Mouse (Mus musculus) CH12.LX (cell line): Measurements from ENCODE around the gene Pias1. TPM values are rescaled to one million over a fixed set of nuclear protein-coding genes. Genes with fewer than 3 reads are reported as not detected.

Experiments
- DNase-seq: peaks from one replicate; pipeline ENCODE4 v3.0.0-alpha.2; 2013; ENCODE audit errors: extremely low read depth
- H3K27ac ChIP-seq: 2 replicates; pipeline ENCODE4 v1.5.1; 2012; ENCODE audit warnings: low read depth, mild to moderate bottlenecking, control low read depth, moderate library complexity; ENCODE audit not compliant: insufficient read depth
- H3K27me3 ChIP-seq: replicated peaks from 2 replicates; pipeline ENCODE3; 2012; ENCODE audit warnings: inconsistent platforms
- H3K36me3 ChIP-seq, 2 experiments: replicated peaks in 1 of 2; 2 replicates each; pipeline versions ENCODE3 to v1.6.1; 2012; ENCODE audit warnings: inconsistent platforms in 1 of 2, low read length in 1 of 2, mild to moderate bottlenecking in 1 of 2, mixed read lengths in 1 of 2, moderate library complexity in 1 of 2; ENCODE audit not compliant: control insufficient read depth in 1 of 2, insufficient read depth in 1 of 2
- H3K4me1 ChIP-seq, 2 experiments: 2 replicates each; pipeline ENCODE4 v1.6.1; 2012; ENCODE audit warnings: inconsistent platforms in 1 of 2, moderate library complexity in 1 of 2; ENCODE audit not compliant: insufficient read depth in 2 of 2, control insufficient read depth in 1 of 2
- H3K4me2 ChIP-seq: 2 replicates; pipeline ENCODE4 v1.6.1; 2012; ENCODE audit warnings: low read depth, mild to moderate bottlenecking, control low read depth; ENCODE audit not compliant: poor library complexity, insufficient read depth, severe bottlenecking
- H3K4me3 ChIP-seq, 3 experiments: fragments of 150-350 bp in 1 of 3; sonication (generic) in 1 of 3; replicated peaks in 1 of 3; 2 replicates each; pipeline versions ENCODE3 to v1.5.1; 2011 to 2012; ENCODE audit warnings: low read depth in 2 of 3, low read length in 2 of 3, mild to moderate bottlenecking in 2 of 3, moderate library complexity in 2 of 3, control low read depth in 1 of 3, improper control_type of control experiment in 1 of 3, inconsistent platforms in 1 of 3, mixed read lengths in 1 of 3; ENCODE audit not compliant: poor library complexity in 1 of 3
- H3K79me2 ChIP-seq: replicated peaks from 2 replicates; pipeline ENCODE4 v1.6.1; 2012; ENCODE audit warnings: mild to moderate bottlenecking, moderate library complexity; ENCODE audit not compliant: control insufficient read depth, poor library complexity, insufficient read depth, severe bottlenecking; ENCODE audit errors: extremely low read depth
- H3K9ac ChIP-seq: 2 replicates; pipeline ENCODE4 v1.6.1; 2012; ENCODE audit warnings: low read depth, mild to moderate bottlenecking, control low read depth, moderate library complexity; ENCODE audit not compliant: insufficient read depth
- H3K9me3 ChIP-seq: replicated peaks from 2 replicates; pipeline ENCODE3; 2012; ENCODE audit warnings: low read length, inconsistent platforms, mixed read lengths
- CHD1 ChIP-seq: IDR thresholded peaks from 2 replicates; pipeline ENCODE4 v1.6.1; 2012; ENCODE audit warnings: low read depth, low read length, improper control_type of control experiment, inconsistent platforms
- CHD2 ChIP-seq: IDR thresholded peaks from 2 replicates; pipeline ENCODE4 v1.6.1; 2011; ENCODE audit warnings: low read length, improper control_type of control experiment
- EP300 ChIP-seq: IDR thresholded peaks from 2 replicates; pipeline ENCODE4 v1.6.1; 2011; ENCODE audit warnings: low read length, improper control_type of control experiment
- ETS1 ChIP-seq: conservative IDR thresholded peaks from 2 replicates; pipeline ENCODE4 v1.6.1; 2012; ENCODE audit warnings: low read depth, mild to moderate bottlenecking, inconsistent platforms, low read length, improper control_type of control experiment, moderate library complexity
- HCFC1 ChIP-seq: IDR thresholded peaks from 2 replicates; pipeline ENCODE4 v1.6.1; 2012; ENCODE audit warnings: low read depth, mild to moderate bottlenecking, inconsistent platforms, low read length, improper control_type of control experiment
- JUN ChIP-seq: IDR thresholded peaks from 2 replicates; pipeline ENCODE4 v1.6.1; 2011; ENCODE audit warnings: low read depth, mild to moderate bottlenecking, low read length, improper control_type of control experiment, moderate library complexity; ENCODE audit not compliant: insufficient read depth
- MAX ChIP-seq: IDR thresholded peaks from 2 replicates; pipeline ENCODE4 v1.6.1; 2011; ENCODE audit warnings: low read length, improper control_type of control experiment
- MXI1 ChIP-seq: IDR thresholded peaks from 2 replicates; pipeline ENCODE4 v1.6.1; 2011; ENCODE audit warnings: mild to moderate bottlenecking, low read depth, low read length, improper control_type of control experiment
- MYC ChIP-seq: IDR thresholded peaks from 2 replicates; pipeline ENCODE4 v1.6.1; 2011; ENCODE audit warnings: low read depth, mild to moderate bottlenecking, improper control_type of control experiment, low read length
- NELFE ChIP-seq: IDR thresholded peaks from 2 replicates; pipeline ENCODE4 v1.6.1; 2011; ENCODE audit warnings: low read depth, low read length, improper control_type of control experiment
- PAX5 ChIP-seq: IDR thresholded peaks from 2 replicates; pipeline ENCODE4 v1.6.1; 2012; ENCODE audit warnings: low read length, inconsistent platforms, mixed read lengths
- SMC3 ChIP-seq: IDR thresholded peaks from 2 replicates; pipeline ENCODE4 v1.6.1; 2011; ENCODE audit warnings: low read depth, low read length, improper control_type of control experiment
- UBTF ChIP-seq: IDR thresholded peaks from 2 replicates; pipeline ENCODE4 v1.6.1; 2012; ENCODE audit warnings: low read depth, mild to moderate bottlenecking, inconsistent platforms, low read length, improper control_type of control experiment, moderate library complexity
- ZC3H11A ChIP-seq: IDR thresholded peaks from 2 replicates; pipeline ENCODE4 v1.6.1; 2012; ENCODE audit warnings: low read depth, mild to moderate bottlenecking, inconsistent platforms, low read length, improper control_type of control experiment
- ZKSCAN1 ChIP-seq: IDR thresholded peaks from 2 replicates; pipeline ENCODE4 v1.6.1; 2012; ENCODE audit warnings: low read depth, inconsistent platforms, low read length, improper control_type of control experiment, borderline replicate concordance
- ZMIZ1 ChIP-seq: IDR thresholded peaks from 2 replicates; pipeline ENCODE4 v1.6.1; 2012; ENCODE audit warnings: low read depth, mild to moderate bottlenecking, inconsistent platforms, low read length, improper control_type of control experiment
- ZNF384 ChIP-seq: IDR thresholded peaks from 2 replicates; pipeline ENCODE4 v1.6.1; 2012; ENCODE audit warnings: low read depth, low read length, improper control_type of control experiment, inconsistent platforms
- dilution Hi-C: fragments of 300-500 bp; cut with MboI; formaldehyde crosslinking; loops from 2 replicates; pipeline ENCODE4 v1.14.3; 2020; ENCODE audit warnings: low sequenced_read_pairs; ENCODE audit not compliant: extremely low pct_unique_long_range_greater_than_20kb, extremely low pct_ligation_motif_present
- in situ Hi-C: fragments of 300-500 bp; cut with MboI; formaldehyde crosslinking; loops from 3 replicates; pipeline ENCODE4 v1.14.3; 2019; ENCODE audit warnings: low sequenced_read_pairs, low pct_ligation_motif_present, low pct_unique_long_range_greater_than_20kb, mixed read lengths
- polyA plus RNA-seq: library from polyadenylated mRNA; unstranded; fragments of >175 nt; gene quantifications from 2 replicates; pipeline ENCODE4 v1.2.1, GENCODE M21; 2012; ENCODE audit warnings: low read depth; ENCODE audit not compliant: insufficient read length
- total RNA-seq, 2 experiments: library from RNA; depleted of rRNA; stranded (reverse); fragments of 300-350 nt in 1 of 2; fragments of >200 nt in 1 of 2; gene quantifications; 2 replicates each; pipeline ENCODE4 v1.2.3; 2012 to 2014

Pias1 gene
- total and polyA plus RNA-seq, 3 experiments, result 8.0 to 22.7 (median 11.9) TPM

DNA sequence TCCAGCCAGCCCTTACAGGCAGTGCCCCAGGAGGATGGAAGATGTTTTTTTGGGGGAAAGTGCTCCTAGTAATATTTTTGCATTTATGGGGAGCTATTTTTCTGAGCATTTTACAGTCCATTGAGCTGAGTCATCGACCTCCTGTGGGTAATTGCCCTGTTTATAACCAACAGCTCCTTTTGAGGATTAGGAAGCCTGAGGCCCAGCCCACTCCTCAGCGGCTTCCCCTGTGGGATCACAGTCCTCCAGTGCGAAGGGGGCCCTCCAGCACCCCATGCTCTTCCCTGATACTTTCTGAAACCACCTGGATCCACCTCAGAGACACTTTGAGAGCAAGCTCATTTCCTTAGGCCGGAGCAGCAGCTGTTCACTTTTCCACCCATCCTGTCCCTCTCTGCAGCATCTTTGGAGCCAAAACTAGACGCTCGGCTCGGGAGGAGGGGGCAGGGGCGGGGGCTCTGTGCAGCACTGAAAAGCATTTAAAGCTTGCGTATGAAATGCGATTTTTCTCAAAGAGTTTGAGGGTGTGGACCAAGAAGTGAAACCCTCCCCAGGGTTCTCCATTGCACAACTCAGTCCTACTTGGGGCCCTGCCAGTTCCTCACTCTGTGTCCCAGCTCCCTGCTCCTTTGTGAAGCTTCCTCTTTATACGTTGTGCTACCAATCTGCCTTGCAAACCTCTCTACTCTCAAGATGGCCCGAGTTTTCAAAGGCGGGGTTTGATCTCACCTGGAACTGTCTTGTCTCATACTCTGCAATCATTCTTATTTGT lies 43.5 kb upstream of the Pias1 start:
- dilution Hi-C loops, result no loop called here
- peak; percentile 3 for DNase-seq
- Histone ChIP-seq H3K27me3 (peaks cover 5% of the 10 kb centered on the region), H3K4me1 (peaks cover 0 to 11% of the 10 kb centered on the region in 2 experiments; a peak in 2 of 4 replicates), H3K9me3 (no peaks in the 10 kb centered on the region), H3K4me3 (no peak overlapping the region), H3K27ac (no peak overlapping the region), H3K4me2 (0 out of 2 replicates have a peak overlapping the region, but pooled peaks have one; percentile 27)
- TF ChIP-seq SMC3 (no peak), MYC (no peak), ZMIZ1 (no peak), ETS1 (no peak), CHD2 (no peak), UBTF (no peak), CHD1 (no peak), MXI1 (no peak), PAX5 (no peak), NELFE (no peak), ZKSCAN1 (no peak), JUN (no peak), ZC3H11A (no peak), MAX (no peak), HCFC1 (no peak), EP300 (no peak)
- TF ChIP-seq, all 38 proteins: peak for 0
- in situ Hi-C loops, result no loop called here
- Histone ChIP-seq H3K9ac (no peak overlapping the region), H3K79me2 (no peaks in the 10 kb centered on the region), H3K36me3 (no peaks in the 10 kb centered on the region)

DNA sequence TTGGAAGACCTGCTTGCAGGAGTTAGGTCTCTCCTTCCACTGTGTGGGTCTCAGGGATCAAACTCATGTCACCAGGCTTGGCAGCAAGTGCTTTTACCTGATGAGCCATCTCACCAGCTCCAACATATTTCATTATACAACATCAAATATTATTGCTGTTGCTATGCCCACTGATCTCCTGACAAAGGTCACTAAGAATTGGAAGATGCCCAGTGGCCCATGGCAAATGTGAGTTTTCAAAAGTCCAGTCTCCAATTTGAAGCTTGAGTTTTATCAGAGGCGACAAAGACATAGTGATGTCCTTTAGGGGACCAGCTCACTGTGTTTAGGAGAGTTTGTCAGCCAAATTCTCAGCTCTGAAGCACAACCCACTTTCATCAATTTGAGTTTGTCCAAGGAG lies 34.8 kb upstream of the Pias1 start:
- no peak overlapping the region for H3K27ac ChIP-seq

More for the DNA sequence above, 34.8 kb upstream of the Pias1 start:
- no peak overlapping the region for H3K9ac ChIP-seq
- TF ChIP-seq ZNF384 (no peak), ETS1 (no peak)
- H3K4me1 ChIP-seq, result no peaks in the 10 kb centered on the region
- H3K27me3 ChIP-seq, result peaks cover 3% of the 10 kb centered on the region
- in situ Hi-C loops (no loop called here), dilution Hi-C loops (no loop called here)
- H3K79me2 ChIP-seq, result no peaks in the 10 kb centered on the region
- peaks cover 4% of the 10 kb centered on the region for H3K9me3 ChIP-seq
- no peak overlapping the region for H3K4me3 ChIP-seq
- no peak overlapping the region for H3K4me2 ChIP-seq
- no peak for DNase-seq
- H3K36me3 ChIP-seq, result no peaks in the 10 kb centered on the region
